Mouse (Mus musculus) lung, postnatal 0 days (tissue): ENCODE measurements around the gene Vezt.

Experiments
- CTCF ChIP-seq: IDR thresholded peaks from 2 replicates; pipeline ENCODE4 v1.5.1; 2016; ENCODE audit warnings: antibody characterized with exemption, mild to moderate bottlenecking
- EP300 ChIP-seq: IDR thresholded peaks from 2 replicates; pipeline ENCODE4 v1.6.1; 2016; ENCODE audit warnings: antibody characterized with exemption, mild to moderate bottlenecking, control low read depth

- TF ChIP-seq EP300 (no peak), CTCF (no peak)
These were observed 4.5 kb downstream of the Vezt start for GRCm38 (mm10) chr10:94031164-94031563.
